Mouse (Mus musculus) myocyte (in vitro differentiated cells): Measurements from ENCODE around the gene Hsd11b2.

Experiments
- CEBPB ChIP-seq: IDR thresholded peaks from 2 replicates; pipeline ENCODE4 v1.6.1; 2011; ENCODE audit warnings: mild to moderate bottlenecking, moderate library complexity; ENCODE audit not compliant: poor library complexity, insufficient read depth, severe bottlenecking
- E2F4 ChIP-seq: IDR thresholded peaks from one replicate; pipeline ENCODE4 v1.6.1; 2011; ENCODE audit warnings: mild to moderate bottlenecking, control low read depth, moderate library complexity; ENCODE audit not compliant: insufficient read depth
- MAX ChIP-seq: IDR thresholded peaks from one replicate; pipeline ENCODE4 v1.6.1; 2011; ENCODE audit warnings: low read depth, mild to moderate bottlenecking, control low read depth
- MYOG ChIP-seq, 3 experiments: IDR thresholded peaks; one replicate each; pipeline ENCODE4 v1.6.1; 2011; ENCODE audit warnings: control low read depth in 2 of 3, low read depth in 2 of 3, mild to moderate bottlenecking in 2 of 3; ENCODE audit not compliant: insufficient read length in 2 of 3, control insufficient read depth in 1 of 3, insufficient read depth in 1 of 3
- POLR2A ChIP-seq: IDR thresholded peaks from one replicate; pipeline ENCODE4 v1.6.1; 2011; ENCODE audit warnings: low read depth, mild to moderate bottlenecking, control low read depth, moderate library complexity; ENCODE audit not compliant: insufficient read length
- REST ChIP-seq: IDR thresholded peaks from one replicate; pipeline ENCODE4 v1.6.1; 2011; ENCODE audit warnings: mild to moderate bottlenecking, control low read depth, moderate library complexity; ENCODE audit not compliant: insufficient read depth, insufficient read length
- TCF12 ChIP-seq: IDR thresholded peaks from one replicate; pipeline ENCODE4 v1.6.1; 2011; ENCODE audit warnings: mild to moderate bottlenecking, control low read depth; ENCODE audit not compliant: poor library complexity, insufficient read depth, severe bottlenecking
- USF1 ChIP-seq: IDR thresholded peaks from one replicate; pipeline ENCODE4 v1.6.1; 2011; ENCODE audit warnings: low read depth, mild to moderate bottlenecking, control low read depth, moderate library complexity

- TF ChIP-seq USF1 (no peak), MAX (no peak), POLR2A (no peak), TCF12 (no peak), E2F4 (no peak), REST (no peak), MYOG (IDR thresholded peaks at IDR 0.05; ENCODE audit: control insufficient read depth in 1 of 3, insufficient read depth in 1 of 3, insufficient read length in 2 of 3, low read depth in 2 of 3) (no peak), CEBPB (no peak)
Measured at GRCm38 (mm10) chr8:105484030-105484368, 34.6 kb upstream of the Hsd11b2 start.
